Mouse (Mus musculus): ENCODE measurements around the gene Cacng4. TPM values are rescaled to one million over a fixed set of nuclear protein-coding genes. Genes with fewer than 3 reads are reported as not detected.
A peak's percentile ranks its signal among the peaks of the same experiment; 100 is the strongest.

Gene Cacng4
- polyA plus RNA-seq, 1 experiment from 2014 or later, result 1.3 TPM

GRCm38 (mm10) chr11:107783861-107784754 lies 10.2 kb downstream of the Cacng4 start:
- DNase-seq (ENCODE audit: low spot score) (no peak), ATAC-seq (ENCODE audit: low FRiP score, low TSS enrichment) (no peak)
- no peaks in the 10 kb centered on the region for H3K27me3 ChIP-seq (ENCODE audit: control insufficient read depth, insufficient read depth, low read length)
- H3K4me2 ChIP-seq (replicated peaks; ENCODE audit: low read depth), result no peak overlapping the region
- no peaks in the 10 kb centered on the region for H3K4me1 ChIP-seq (replicated peaks; ENCODE audit: control insufficient read depth, insufficient read depth)
- no peak overlapping the region for H3K27ac ChIP-seq (replicated peaks)
- no peaks in the 10 kb centered on the region for H3K9me3 ChIP-seq (ENCODE audit: control insufficient read depth, low read length)
- no peak overlapping the region for H3K9ac ChIP-seq (ENCODE audit: low read length)
- 71% methylated on average over 8 of the region's 8 CpGs for WGBS
- TF ChIP-seq EP300 (optimal IDR thresholded peaks at IDR 0.05) (peak; percentile 61), CTCF (IDR thresholded peaks at IDR 0.05; ENCODE audit: low read depth) (no peak)
- no peak overlapping the region for H3K4me3 ChIP-seq (ENCODE audit: low read depth, low read length)
- no peaks in the 10 kb centered on the region for H3K36me3 ChIP-seq (ENCODE audit: control insufficient read depth, insufficient read depth, low read length)

GRCm38 (mm10) chr11:107782591-107782990 lies 11.8 kb downstream of the Cacng4 start:
- H3K4me3 ChIP-seq (ENCODE audit: low read depth, low read length), result no peak overlapping the region
- no peaks in the 10 kb centered on the region for H3K36me3 ChIP-seq (ENCODE audit: control insufficient read depth, insufficient read depth, low read length)
- ATAC-seq (ENCODE audit: low FRiP score, low TSS enrichment) (no peak), DNase-seq (ENCODE audit: low spot score) (no peak)
- H3K4me1 ChIP-seq (replicated peaks; ENCODE audit: control insufficient read depth, insufficient read depth), result no peaks in the 10 kb centered on the region
- 33% methylated on average over 5 of the region's 5 CpGs for WGBS
- TF ChIP-seq CTCF (IDR thresholded peaks at IDR 0.05; ENCODE audit: low read depth) (no peak), EP300 (optimal IDR thresholded peaks at IDR 0.05) (no peak)
- H3K27ac ChIP-seq (replicated peaks), result no peak overlapping the region
- no peaks in the 10 kb centered on the region for H3K27me3 ChIP-seq (ENCODE audit: control insufficient read depth, insufficient read depth, low read length)
- H3K9me3 ChIP-seq (ENCODE audit: control insufficient read depth, low read length), result no peaks in the 10 kb centered on the region
- no peak overlapping the region for H3K4me2 ChIP-seq (replicated peaks; ENCODE audit: low read depth)
- H3K9ac ChIP-seq (ENCODE audit: low read length), result no peak overlapping the region

GRCm38 (mm10) chr11:107778859-107779258 lies 15.5 kb downstream of the Cacng4 start:
- TF ChIP-seq CTCF (IDR thresholded peaks at IDR 0.05; ENCODE audit: low read depth), result no peak
- no peak for TF ChIP-seq EP300 (optimal IDR thresholded peaks at IDR 0.05)
- no peak overlapping the region for H3K27ac ChIP-seq (replicated peaks)
- H3K4me2 ChIP-seq (replicated peaks; ENCODE audit: low read depth), result no peak overlapping the region
- H3K4me3 ChIP-seq (ENCODE audit: low read depth, low read length), result no peak overlapping the region
- ATAC-seq (ENCODE audit: low FRiP score, low TSS enrichment) (no peak), DNase-seq (ENCODE audit: low spot score) (no peak)
- WGBS, result 81% methylated on average over 9 of the region's 9 CpGs
- no peak overlapping the region for H3K9ac ChIP-seq (ENCODE audit: low read length)
- no peaks in the 10 kb centered on the region for H3K9me3 ChIP-seq (ENCODE audit: control insufficient read depth, low read length)
- no peaks in the 10 kb centered on the region for H3K36me3 ChIP-seq (ENCODE audit: control insufficient read depth, insufficient read depth, low read length)
- no peaks in the 10 kb centered on the region for H3K27me3 ChIP-seq (ENCODE audit: control insufficient read depth, insufficient read depth, low read length)
- H3K4me1 ChIP-seq (replicated peaks; ENCODE audit: control insufficient read depth, insufficient read depth), result no peaks in the 10 kb centered on the region

GRCm38 (mm10) chr11:107777487-107777886 lies 16.9 kb downstream of the Cacng4 start:
- 41% methylated on average over 12 of the region's 12 CpGs for WGBS
- Histone ChIP-seq H3K4me1 (replicated peaks; ENCODE audit: control insufficient read depth, insufficient read depth) (no peaks in the 10 kb centered on the region), H3K9me3 (ENCODE audit: control insufficient read depth, low read length) (no peaks in the 10 kb centered on the region), H3K27ac (replicated peaks) (no peak overlapping the region), H3K9ac (ENCODE audit: low read length) (no peak overlapping the region), H3K4me2 (replicated peaks; ENCODE audit: low read depth) (no peak overlapping the region), H3K36me3 (ENCODE audit: control insufficient read depth, insufficient read depth, low read length) (no peaks in the 10 kb centered on the region), H3K4me3 (ENCODE audit: low read depth, low read length) (no peak overlapping the region), H3K27me3 (ENCODE audit: control insufficient read depth, insufficient read depth, low read length) (no peaks in the 10 kb centered on the region)
- ATAC-seq (ENCODE audit: low FRiP score, low TSS enrichment), result no peak
- DNase-seq (ENCODE audit: low spot score), result no peak
- TF ChIP-seq CTCF (IDR thresholded peaks at IDR 0.05; ENCODE audit: low read depth) (no peak), EP300 (optimal IDR thresholded peaks at IDR 0.05) (no peak)

GRCm38 (mm10) chr11:107773312-107773711 lies 21.0 kb downstream of the Cacng4 start:
- TF ChIP-seq EP300 (optimal IDR thresholded peaks at IDR 0.05) (no peak), CTCF (IDR thresholded peaks at IDR 0.05; ENCODE audit: low read depth) (no peak)
- Histone ChIP-seq H3K9ac (ENCODE audit: low read length) (no peak overlapping the region), H3K36me3 (ENCODE audit: control insufficient read depth, insufficient read depth, low read length) (no peaks in the 10 kb centered on the region), H3K27me3 (ENCODE audit: control insufficient read depth, insufficient read depth, low read length) (no peaks in the 10 kb centered on the region), H3K4me1 (replicated peaks; ENCODE audit: control insufficient read depth, insufficient read depth) (no peaks in the 10 kb centered on the region), H3K4me3 (ENCODE audit: low read depth, low read length) (no peak overlapping the region), H3K4me2 (replicated peaks; ENCODE audit: low read depth) (no peak overlapping the region), H3K9me3 (ENCODE audit: control insufficient read depth, low read length) (no peaks in the 10 kb centered on the region), H3K27ac (replicated peaks) (no peak overlapping the region)
- DNase-seq (ENCODE audit: low spot score) (no peak), ATAC-seq (ENCODE audit: low FRiP score, low TSS enrichment) (0 out of 2 replicates have a peak, but pooled peaks have one; percentile 12)
- WGBS, result 64% methylated on average over 8 of the region's 8 CpGs

- no peaks in the 10 kb centered on the region for H3K4me1 ChIP-seq (replicated peaks; ENCODE audit: control insufficient read depth, insufficient read depth)
- H3K4me2 ChIP-seq (replicated peaks; ENCODE audit: low read depth), result no peak overlapping the region
- no peaks in the 10 kb centered on the region for H3K27me3 ChIP-seq (ENCODE audit: control insufficient read depth, insufficient read depth, low read length)
- DNase-seq (ENCODE audit: low spot score), result no peak
- ATAC-seq (ENCODE audit: low FRiP score, low TSS enrichment), result no peak
- TF ChIP-seq EP300 (optimal IDR thresholded peaks at IDR 0.05), result no peak
- no peak for TF ChIP-seq CTCF (IDR thresholded peaks at IDR 0.05; ENCODE audit: low read depth)
- no peak overlapping the region for H3K27ac ChIP-seq (replicated peaks)
- H3K9me3 ChIP-seq (ENCODE audit: control insufficient read depth, low read length), result no peaks in the 10 kb centered on the region
- H3K36me3 ChIP-seq (ENCODE audit: control insufficient read depth, insufficient read depth, low read length), result no peaks in the 10 kb centered on the region
- 76% methylated on average over 6 of the region's 6 CpGs for WGBS
- no peak overlapping the region for H3K4me3 ChIP-seq (ENCODE audit: low read depth, low read length)
- H3K9ac ChIP-seq (ENCODE audit: low read length), result no peak overlapping the region
Observed at GRCm38 (mm10) chr11:107772002-107772401, 22.4 kb downstream of the Cacng4 start.

Measured in stomach, postnatal 0 days (tissue).